Mouse (Mus musculus): ENCODE data around the gene Adgrg3.

Adgrg3 gene

GRCm38 (mm10) chr8:95017451-95017850, at the start of gene Adgrg3:
TSS of gene Adgrg3 (plus strand) at chr8:95017692.
- no peak for DNase-seq

GRCm38 (mm10) chr8:94973270-94973669, 44.2 kb upstream of the Adgrg3 start:
- DNase-seq, result no peak

GRCm38 (mm10) chr8:94973786-94974185, 43.7 kb upstream of the Adgrg3 start:
- no peak for DNase-seq

- DNase-seq, result no peak
Observed at GRCm38 (mm10) chr8:94974467-94975165, 42.9 kb upstream of the Adgrg3 start, which contains the start of gene Adgrg1. TSS of gene Adgrg1 (plus strand) at chr8:94974751.

GRCm38 (mm10) chr8:94976651-94977417, 40.7 kb upstream of the Adgrg3 start:
- peak; percentile 18 for DNase-seq

- no peak for DNase-seq
Observed at GRCm38 (mm10) chr8:94978131-94978530, 39.4 kb upstream of the Adgrg3 start.

GRCm38 (mm10) chr8:94978593-94979319, 38.7 kb upstream of the Adgrg3 start:
- DNase-seq, result no peak

- no peak for DNase-seq
Observed at GRCm38 (mm10) chr8:94980176-94980575, 37.3 kb upstream of the Adgrg3 start.

GRCm38 (mm10) chr8:94980976-94981375, 36.5 kb upstream of the Adgrg3 start:
- DNase-seq, result no peak

- no peak for DNase-seq
Observed at GRCm38 (mm10) chr8:94981848-94982247, 35.6 kb upstream of the Adgrg3 start.

GRCm38 (mm10) chr8:94983146-94983545, 34.3 kb upstream of the Adgrg3 start:
- DNase-seq, result no peak

- no peak for DNase-seq
Observed at GRCm38 (mm10) chr8:94983881-94984516, 33.5 kb upstream of the Adgrg3 start.

- DNase-seq, result no peak
Observed at GRCm38 (mm10) chr8:94985023-94985422, 32.5 kb upstream of the Adgrg3 start.

GRCm38 (mm10) chr8:94986676-94987075, 30.8 kb upstream of the Adgrg3 start:
- no peak for DNase-seq

GRCm38 (mm10) chr8:94987553-94987952, 29.9 kb upstream of the Adgrg3 start:
- no peak for DNase-seq

GRCm38 (mm10) chr8:94988619-94989018, 28.9 kb upstream of the Adgrg3 start:
- DNase-seq, result no peak

- DNase-seq, result no peak
Observed at GRCm38 (mm10) chr8:94989711-94990110, 27.8 kb upstream of the Adgrg3 start.

GRCm38 (mm10) chr8:94990598-94991453, 26.7 kb upstream of the Adgrg3 start:
- no peak for DNase-seq

- DNase-seq, result no peak
Observed at GRCm38 (mm10) chr8:94991454-94991994, 26.0 kb upstream of the Adgrg3 start.

GRCm38 (mm10) chr8:94992010-94992409, 25.5 kb upstream of the Adgrg3 start:
- no peak for DNase-seq

GRCm38 (mm10) chr8:94992534-94992933, 25.0 kb upstream of the Adgrg3 start:
- no peak for DNase-seq
